Mouse (Mus musculus) C2C12 (cell line): Measurements from ENCODE around the gene Tcf7l1. TPM values are rescaled to one million over a fixed set of nuclear protein-coding genes. Genes with fewer than 3 reads are reported as not detected.

Source experiments
- H3K27me3 ChIP-seq: one replicate; pipeline ENCODE4 v1.6.1; 2011; ENCODE audit not compliant: control insufficient read depth, insufficient read depth, insufficient read length
- H3K36me3 ChIP-seq: one replicate; pipeline ENCODE4 v1.6.1; 2011; ENCODE audit not compliant: control insufficient read depth, insufficient read depth
- H3K4me3 ChIP-seq: one replicate; pipeline ENCODE4 v1.5.1; 2011; ENCODE audit warnings: mild to moderate bottlenecking, control low read depth; ENCODE audit not compliant: poor library complexity, insufficient read depth, severe bottlenecking
- H3K79me2 ChIP-seq: one replicate; pipeline ENCODE4 v1.6.1; 2011; ENCODE audit not compliant: control insufficient read depth, insufficient read depth
- H3K79me3 ChIP-seq: one replicate; pipeline ENCODE4 v1.6.1; 2011; ENCODE audit warnings: low read depth, control low read depth
- H3ac ChIP-seq: one replicate; pipeline ENCODE3; 2011; ENCODE audit warnings: low read depth; ENCODE audit not compliant: control insufficient read depth, insufficient read length
- CEBPB ChIP-seq: IDR thresholded peaks from one replicate; pipeline ENCODE4 v1.6.1; 2011; ENCODE audit warnings: low read depth, mild to moderate bottlenecking, control low read depth, moderate library complexity
- CTCF ChIP-seq: IDR thresholded peaks from one replicate; pipeline ENCODE4 v1.5.1; 2011; ENCODE audit not compliant: control insufficient read depth, insufficient read depth, insufficient read length
- FOSL1 ChIP-seq: IDR thresholded peaks from one replicate; pipeline ENCODE4 v1.8.0; 2011; ENCODE audit warnings: mild to moderate bottlenecking, low read length; ENCODE audit not compliant: poor library complexity, insufficient read depth, severe bottlenecking
- MAX ChIP-seq: IDR thresholded peaks from one replicate; pipeline ENCODE4 v1.6.1; 2011; ENCODE audit warnings: mild to moderate bottlenecking, control low read depth
- MYOD1 ChIP-seq: IDR thresholded peaks from one replicate; pipeline ENCODE4 v1.6.1; 2011; ENCODE audit warnings: low read depth; ENCODE audit not compliant: control insufficient read depth, insufficient read length
- MYOG ChIP-seq: IDR thresholded peaks from one replicate; pipeline ENCODE4 v1.6.1; 2011; ENCODE audit not compliant: control insufficient read depth, insufficient read length; ENCODE audit errors: extremely low read depth
- USF1 ChIP-seq: IDR thresholded peaks from one replicate; pipeline ENCODE4 v1.6.1; 2011; ENCODE audit warnings: low read depth, mild to moderate bottlenecking, control low read depth, moderate library complexity
- polyA plus RNA-seq: library from polyadenylated mRNA; unstranded; fragments of >200 nt; fragmentation: generic; extraction: Trizol; gene quantifications from one replicate; pipeline ENCODE4 v1.2.1, GENCODE M21; 2012; ENCODE audit warnings: missing spikeins

Gene Tcf7l1
- polyA plus RNA-seq, 1 experiment: 18.3 TPM

DNA sequence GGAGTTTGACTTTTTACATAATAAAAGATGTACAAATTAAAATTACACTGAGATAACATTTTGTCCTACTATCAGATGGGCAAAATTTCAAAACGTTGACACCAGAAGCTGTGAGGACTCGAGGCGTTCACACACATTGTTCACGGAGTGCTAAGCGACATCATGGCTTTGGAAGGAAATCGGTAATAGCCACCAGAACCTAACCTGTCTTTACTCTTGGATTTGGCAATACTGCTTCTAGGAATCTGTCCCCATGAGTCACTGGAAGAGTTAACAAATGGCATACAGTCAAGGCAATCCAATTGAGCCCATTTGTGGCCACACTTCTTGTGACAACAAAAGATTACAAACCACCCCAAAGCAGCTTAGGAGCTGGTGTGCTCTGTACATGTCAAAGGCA lies 14.6 kb upstream of the Tcf7l1 start:
- TF ChIP-seq MYOD1: no peak
- TF ChIP-seq MYOG: no peak
- TF ChIP-seq CTCF: no peak
- TF ChIP-seq CEBPB: peak; percentile 43
- TF ChIP-seq USF1: no peak
- Histone ChIP-seq H3K79me2 (no peaks in the 10 kb centered on the region), H3K27me3 (no peaks in the 10 kb centered on the region), H3K79me3 (no peaks in the 10 kb centered on the region), H3ac (no peak overlapping the region), H3K4me3 (no peak overlapping the region), H3K36me3 (no peaks in the 10 kb centered on the region)

DNA sequence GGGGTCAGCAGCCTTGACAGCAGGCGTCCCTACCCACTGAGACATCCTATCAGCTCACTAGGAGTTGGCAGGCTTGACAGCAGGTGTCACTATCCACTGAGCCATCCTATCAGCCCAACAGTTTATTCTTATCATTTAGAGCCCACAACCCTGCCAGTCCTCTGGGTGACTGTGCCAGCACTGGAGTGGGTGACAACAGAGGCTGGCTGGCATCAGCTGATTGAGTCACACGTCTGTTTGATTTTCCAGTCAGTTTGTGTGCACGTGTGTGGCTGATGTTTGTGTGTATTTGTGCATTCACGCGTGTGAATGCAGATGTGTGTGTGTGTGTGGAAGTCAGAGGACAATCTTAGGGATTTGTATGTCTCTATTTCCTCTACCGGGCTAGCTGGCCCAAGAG lies 13.1 kb upstream of the Tcf7l1 start:
- H3K79me2 ChIP-seq: no peaks in the 10 kb centered on the region
- no peak overlapping the region for H3ac ChIP-seq
- no peak for TF ChIP-seq USF1
- TF ChIP-seq MYOG: no peak
- no peak for TF ChIP-seq CTCF
- no peak for TF ChIP-seq MAX
- TF ChIP-seq FOSL1: no peak
- TF ChIP-seq MYOD1: no peak
- no peak for TF ChIP-seq CEBPB

DNA sequence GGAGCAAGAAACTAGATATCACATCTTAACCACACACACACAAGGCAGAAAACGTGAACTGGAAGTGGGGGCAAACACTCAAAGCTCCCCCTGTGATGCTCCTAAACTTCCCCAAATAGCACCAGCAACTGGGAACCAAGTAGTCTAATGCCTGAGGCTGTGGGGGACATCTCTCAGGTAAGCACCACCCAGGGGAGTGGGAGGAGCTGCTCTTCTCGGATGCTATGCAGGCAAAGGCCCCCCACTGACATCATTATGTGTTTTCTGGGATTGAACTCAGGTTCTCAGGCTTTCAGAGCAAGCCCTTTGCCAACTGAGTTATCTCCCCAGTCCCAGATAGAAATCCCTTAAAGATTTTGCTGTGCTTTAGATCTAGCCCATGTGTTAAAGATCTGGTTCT lies 11.6 kb upstream of the Tcf7l1 start:
- Histone ChIP-seq H3K36me3 (no peaks in the 10 kb centered on the region), H3K4me3 (no peak overlapping the region), H3K79me3 (no peaks in the 10 kb centered on the region), H3K79me2 (no peaks in the 10 kb centered on the region), H3K27me3 (no peaks in the 10 kb centered on the region), H3ac (no peak overlapping the region)
- TF ChIP-seq FOSL1: no peak
- no peak for TF ChIP-seq CTCF
- TF ChIP-seq USF1: no peak
- TF ChIP-seq MAX: no peak
- no peak for TF ChIP-seq CEBPB
- TF ChIP-seq MYOG: no peak
- no peak for TF ChIP-seq MYOD1

More for the DNA sequence above, 13.1 kb upstream of the Tcf7l1 start:
- H3K27me3 ChIP-seq: no peaks in the 10 kb centered on the region
- H3K79me3 ChIP-seq: no peaks in the 10 kb centered on the region
- H3K4me3 ChIP-seq: no peak overlapping the region
- H3K36me3 ChIP-seq: no peaks in the 10 kb centered on the region

DNA sequence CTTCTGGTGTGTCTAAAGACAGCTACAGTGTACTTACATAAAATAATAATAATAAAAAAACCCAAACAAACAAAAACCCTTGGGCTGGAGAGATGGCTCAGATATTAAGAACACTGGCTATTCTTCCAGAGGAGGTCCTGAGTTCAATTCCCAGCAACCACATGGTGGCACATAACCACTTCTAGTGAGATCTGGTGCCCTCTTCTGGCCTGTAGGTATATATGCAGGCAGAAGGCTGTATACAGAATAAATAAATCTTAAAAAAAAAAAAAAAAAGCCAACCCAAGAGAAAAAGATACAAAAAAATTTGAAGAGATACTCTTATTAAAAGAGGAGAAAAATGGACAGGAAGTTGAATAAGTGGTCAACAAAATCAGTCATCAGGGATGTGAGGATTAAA lies 8.7 kb upstream of the Tcf7l1 start:
- Histone ChIP-seq H3K36me3 (no peaks in the 10 kb centered on the region), H3K27me3 (no peaks in the 10 kb centered on the region), H3K79me2 (no peaks in the 10 kb centered on the region), H3K79me3 (no peaks in the 10 kb centered on the region), H3K4me3 (no peak overlapping the region), H3ac (no peak overlapping the region)
- TF ChIP-seq MYOG (no peak), MYOD1 (no peak), CEBPB (no peak), MAX (no peak), USF1 (no peak), FOSL1 (no peak), CTCF (no peak)

DNA sequence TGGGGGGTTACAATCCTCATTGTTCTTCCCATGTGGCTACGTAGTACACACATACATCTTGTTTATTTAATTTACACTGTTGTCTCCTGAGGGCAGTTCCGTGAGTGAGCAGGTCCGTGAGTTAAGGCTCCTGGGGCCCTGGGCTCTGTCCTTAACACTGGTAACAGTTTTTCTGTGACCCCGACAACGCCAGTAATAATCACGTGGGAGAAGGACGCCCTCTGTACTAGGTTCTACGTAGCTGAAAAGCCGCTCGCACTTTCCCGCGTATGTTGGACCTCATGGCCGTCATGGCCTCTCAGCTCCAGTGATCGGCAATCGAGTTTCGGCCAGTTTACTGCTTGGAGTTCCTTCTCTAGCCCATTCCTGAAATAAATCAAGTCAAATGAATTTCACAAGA lies 6.4 kb upstream of the Tcf7l1 start:
- Histone ChIP-seq H3ac (no peak overlapping the region), H3K27me3 (no peaks in the 10 kb centered on the region), H3K79me3 (no peaks in the 10 kb centered on the region), H3K4me3 (no peak overlapping the region), H3K36me3 (no peaks in the 10 kb centered on the region), H3K79me2 (no peaks in the 10 kb centered on the region)
- TF ChIP-seq MAX (no peak), USF1 (no peak)

DNA sequence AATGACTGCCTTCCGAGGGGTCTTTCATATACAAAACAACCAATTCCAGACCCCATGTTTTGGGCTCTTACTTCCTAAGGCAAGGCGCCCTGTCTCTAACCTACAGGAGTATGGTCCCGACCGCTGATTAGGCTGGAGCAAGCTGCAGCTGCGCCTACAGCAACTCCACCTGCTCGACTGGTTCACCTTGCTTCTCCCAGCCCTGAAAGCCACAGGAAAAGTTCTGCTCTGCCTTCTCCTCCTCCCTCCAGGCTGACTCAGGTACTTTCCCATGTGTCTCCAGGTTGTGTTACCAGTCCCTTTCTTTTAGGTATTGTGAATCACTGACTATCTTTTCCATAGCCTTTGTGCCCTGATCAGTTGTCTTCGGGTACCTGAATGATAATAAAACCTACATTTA lies 5.8 kb upstream of the Tcf7l1 start:
- Histone ChIP-seq H3K4me3 (no peak overlapping the region), H3ac (no peak overlapping the region), H3K27me3 (no peaks in the 10 kb centered on the region), H3K79me3 (no peaks in the 10 kb centered on the region), H3K36me3 (no peaks in the 10 kb centered on the region), H3K79me2 (no peaks in the 10 kb centered on the region)
- TF ChIP-seq MYOD1 (no peak), FOSL1 (no peak), CTCF (no peak), USF1 (no peak), MAX (no peak), MYOG (no peak), CEBPB (no peak)
